Mouse (Mus musculus): ENCODE data around the gene Esp36.
"Not testable (repeated sequence)": the region's sequence is repeated elsewhere in the genome, so short reads cannot be mapped to it uniquely, and the experiment has no call there.

Esp36 gene

DNA sequence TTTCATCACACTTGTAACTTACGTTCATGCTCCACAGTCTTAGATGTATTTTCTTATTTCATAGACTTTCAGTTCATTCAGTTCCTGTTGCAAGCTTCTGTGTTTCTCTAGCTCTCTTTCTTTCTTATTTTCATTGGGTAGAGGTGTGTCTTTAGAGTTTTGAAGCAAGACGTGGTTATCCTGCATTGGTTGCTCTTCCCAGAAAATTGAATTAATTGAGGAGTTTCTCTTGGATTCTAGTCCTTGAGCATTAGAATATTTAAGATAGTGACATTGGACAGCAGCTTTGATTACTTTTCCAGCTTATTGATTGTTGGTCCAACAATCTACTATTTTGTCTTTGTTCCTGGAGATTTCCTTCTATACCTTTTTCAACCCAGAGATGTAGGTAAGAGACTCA, at the start of gene Esp36:
Gene Esp36 (minus strand): TSS at position 101 of the 400 bp plus-strand sequence.
- no peak for DNase-seq (ENCODE audit: low spot score in 2 of 2)

- not testable (repeated sequence) for DNase-seq (ENCODE audit: low spot score in 2 of 2)
These were observed 36.2 kb upstream of the Esp36 start for GRCm38 (mm10) chr17:38456206-38456605.

- no peak for DNase-seq (ENCODE audit: low spot score in 2 of 2)
These were observed 30.7 kb upstream of the Esp36 start for GRCm38 (mm10) chr17:38450688-38451087.

GRCm38 (mm10) chr17:38406135-38406534, 13.8 kb downstream of the Esp36 start:
- DNase-seq (ENCODE audit: low spot score in 2 of 2), result no peak

GRCm38 (mm10) chr17:38391821-38392220, 28.2 kb downstream of the Esp36 start:
- no peak for DNase-seq (ENCODE audit: low spot score in 2 of 2)
